Mouse (Mus musculus): Measurements from ENCODE around the gene Trim6.
"Not testable (repeated sequence)": the region's sequence is repeated elsewhere in the genome, so short reads cannot be mapped to it uniquely, and the experiment has no call there.

GRCm38 (mm10) chr7:104260380-104260779 is 41.8 kb downstream of the Trim6 start:
- not testable (repeated sequence) for TF ChIP-seq CTCF (IDR thresholded peaks at IDR 0.05; ENCODE audit: extremely low read depth, insufficient read depth, insufficient read length, insufficient replicate concordance); POLR2A (IDR thresholded peaks at IDR 0.05; ENCODE audit: low read depth, low read length)
